Mouse (Mus musculus): ENCODE measurements around the gene Nr1d1. TPM values are rescaled to one million over a fixed set of nuclear protein-coding genes. Genes with fewer than 3 reads are reported as not detected.
A peak's percentile ranks its signal among the peaks of the same experiment; 100 is the strongest.
"Not testable (repeated sequence)": the region's sequence is repeated elsewhere in the genome, so short reads cannot be mapped to it uniquely, and the experiment has no call there.

Gene Nr1d1
- polyA plus RNA-seq, 1 experiment from 2014 or later, result 2.3 TPM

DNA sequence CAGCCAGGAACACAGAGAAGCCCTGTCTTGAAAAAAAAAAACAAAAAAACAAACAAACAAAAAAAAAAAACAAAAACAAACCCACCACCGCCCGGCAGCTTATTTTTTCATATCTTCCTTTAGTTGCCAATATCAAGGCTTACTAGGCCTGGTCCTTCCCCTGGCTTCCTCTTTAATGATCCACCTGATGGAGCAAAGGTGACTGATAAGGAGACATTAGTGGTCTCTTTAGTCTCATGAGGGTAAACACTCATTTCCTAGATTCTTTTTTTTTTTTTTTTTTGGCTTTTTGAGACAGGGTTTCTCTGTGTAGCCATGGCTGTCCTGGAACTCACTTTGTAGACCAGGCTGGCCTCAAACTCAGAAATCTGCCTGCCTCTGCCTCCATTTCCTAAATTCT lies 37.9 kb downstream of the Nr1d1 start:
- not testable (repeated sequence) for ATAC-seq (replicated peaks; ENCODE audit: low FRiP score); H3K27me3 ChIP-seq; H3K9ac ChIP-seq; H3K27ac ChIP-seq; H3K36me3 ChIP-seq; H3K9me3 ChIP-seq (replicated peaks); H3K4me2 ChIP-seq; H3K4me3 ChIP-seq (replicated peaks)
- H3K4me1 ChIP-seq, result peaks cover 19% of the 10 kb centered on the region
- WGBS, result 85% methylated on average over 2 of the region's 2 CpGs

DNA sequence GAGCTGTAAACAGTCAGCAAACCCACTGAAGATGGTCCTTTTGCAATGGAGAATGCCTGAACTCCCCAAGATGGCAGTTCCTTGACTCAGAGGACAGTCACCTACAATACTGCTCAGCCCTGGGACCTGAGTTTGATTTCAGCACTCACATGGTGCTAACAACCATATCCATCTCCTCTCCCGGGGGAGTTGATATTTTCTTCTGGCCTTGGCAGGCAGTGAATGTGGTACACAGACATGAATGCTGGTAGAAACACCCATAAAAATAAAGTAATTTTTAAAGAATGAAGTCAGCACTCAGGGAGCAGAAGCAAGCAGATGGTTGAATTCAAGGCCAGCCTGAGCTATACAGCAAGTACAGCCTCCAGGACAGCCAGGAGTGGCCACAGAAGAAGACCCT lies 39.0 kb downstream of the Nr1d1 start:
- H3K27me3 ChIP-seq, result no peaks in the 10 kb centered on the region
- no peaks in the 10 kb centered on the region for H3K36me3 ChIP-seq
- peaks cover 15% of the 10 kb centered on the region for H3K4me1 ChIP-seq
- 87% methylated on average over 1 of the region's 1 CpGs for WGBS
- peaks cover 5% of the 10 kb centered on the region for H3K9me3 ChIP-seq (replicated peaks)
- no peak overlapping the region for H3K4me2 ChIP-seq
- H3K4me3 ChIP-seq (replicated peaks), result no peak overlapping the region
- H3K9ac ChIP-seq, result no peak overlapping the region
- no peak overlapping the region for H3K27ac ChIP-seq
- no peak for ATAC-seq (replicated peaks; ENCODE audit: low FRiP score)

DNA sequence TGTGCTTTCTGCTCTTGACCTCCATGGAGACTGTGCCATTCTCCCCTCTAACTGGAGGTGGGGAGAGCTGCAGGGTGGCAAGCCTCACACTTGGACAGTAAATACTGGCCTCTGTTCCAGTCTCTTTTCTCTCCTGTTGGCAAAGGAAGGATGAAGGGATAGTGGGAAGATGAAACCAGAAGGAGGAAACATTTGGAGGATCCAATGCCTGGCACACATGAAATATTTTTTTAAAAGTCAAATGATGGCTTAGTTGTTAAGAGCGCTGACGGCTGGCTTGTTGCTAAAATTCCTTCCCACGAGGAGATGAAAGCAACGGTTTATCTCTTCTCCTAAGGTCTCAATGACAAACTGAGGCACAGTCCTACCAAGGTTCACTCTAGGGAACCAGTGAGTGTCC lies 40.0 kb downstream of the Nr1d1 start:
- Histone ChIP-seq H3K27ac (no peak overlapping the region), H3K9me3 (replicated peaks) (peaks cover 5% of the 10 kb centered on the region), H3K9ac (no peak overlapping the region), H3K4me1 (peaks cover 5% of the 10 kb centered on the region), H3K4me3 (replicated peaks) (no peak overlapping the region), H3K36me3 (no peaks in the 10 kb centered on the region), H3K27me3 (no peaks in the 10 kb centered on the region), H3K4me2 (no peak overlapping the region)
- ATAC-seq (replicated peaks; ENCODE audit: low FRiP score), result no peak
- WGBS, result 92% methylated on average over 4 of the region's 4 CpGs

DNA sequence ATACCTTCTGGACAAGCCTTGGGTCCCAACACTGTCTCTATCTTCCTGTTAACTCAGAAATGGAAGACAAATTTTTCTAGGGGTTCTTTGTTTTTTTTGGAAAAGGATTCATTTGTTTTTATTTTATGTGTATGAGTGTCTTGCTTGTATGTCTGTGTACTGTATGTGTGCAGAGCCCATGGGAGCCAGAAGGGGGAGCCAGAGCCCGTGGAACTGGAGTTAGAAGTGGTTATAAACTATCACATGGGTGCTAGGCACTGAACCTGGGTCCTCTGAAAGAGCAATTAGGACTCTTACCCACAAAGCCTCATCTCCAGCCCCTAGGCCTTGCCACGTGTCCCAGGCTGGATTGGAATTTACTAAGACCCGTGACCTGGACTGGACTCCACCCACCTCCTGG lies 41.1 kb downstream of the Nr1d1 start:
- ATAC-seq (replicated peaks; ENCODE audit: low FRiP score), result no peak
- Histone ChIP-seq H3K4me2 (no peak overlapping the region), H3K4me3 (replicated peaks) (no peak overlapping the region), H3K9ac (no peak overlapping the region), H3K27me3 (no peaks in the 10 kb centered on the region), H3K27ac (no peak overlapping the region), H3K36me3 (no peaks in the 10 kb centered on the region), H3K9me3 (replicated peaks) (peaks cover 5% of the 10 kb centered on the region), H3K4me1 (peaks cover 3% of the 10 kb centered on the region; the same call in 1 of the 2 replicates)
- 77% methylated on average over 3 of the region's 3 CpGs for WGBS

DNA sequence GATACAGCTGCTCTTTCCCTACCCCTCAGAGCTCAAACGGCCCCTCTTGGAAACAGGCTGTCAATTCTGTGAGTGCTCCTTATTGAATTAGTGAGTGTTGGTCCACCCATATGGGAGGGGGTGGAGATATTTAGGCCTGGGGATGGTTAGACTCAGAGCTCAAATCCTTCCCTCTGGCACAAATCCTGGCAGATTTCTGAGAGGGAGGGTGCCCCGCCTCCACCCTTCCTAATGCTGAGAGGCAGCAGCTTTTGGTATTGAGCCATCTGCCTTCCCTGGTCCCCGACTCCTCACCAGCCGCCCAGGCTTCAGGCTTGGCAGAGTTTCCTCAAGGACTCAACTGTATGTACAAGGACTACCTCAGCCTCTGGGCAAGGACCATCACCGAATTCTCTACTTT lies 44.0 kb downstream of the Nr1d1 start:
- Histone ChIP-seq H3K4me3 (replicated peaks) (no peak overlapping the region), H3K36me3 (peaks cover 13% of the 10 kb centered on the region), H3K9ac (no peak overlapping the region), H3K4me1 (peaks cover 11% of the 10 kb centered on the region), H3K9me3 (replicated peaks) (peaks cover 5% of the 10 kb centered on the region), H3K4me2 (no peak overlapping the region), H3K27ac (no peak overlapping the region), H3K27me3 (no peaks in the 10 kb centered on the region)
- whole genome bisulfite sequencing, result 56% methylated on average over 5 of the region's 5 CpGs
- ATAC-seq (replicated peaks; ENCODE audit: low FRiP score), result no peak

DNA sequence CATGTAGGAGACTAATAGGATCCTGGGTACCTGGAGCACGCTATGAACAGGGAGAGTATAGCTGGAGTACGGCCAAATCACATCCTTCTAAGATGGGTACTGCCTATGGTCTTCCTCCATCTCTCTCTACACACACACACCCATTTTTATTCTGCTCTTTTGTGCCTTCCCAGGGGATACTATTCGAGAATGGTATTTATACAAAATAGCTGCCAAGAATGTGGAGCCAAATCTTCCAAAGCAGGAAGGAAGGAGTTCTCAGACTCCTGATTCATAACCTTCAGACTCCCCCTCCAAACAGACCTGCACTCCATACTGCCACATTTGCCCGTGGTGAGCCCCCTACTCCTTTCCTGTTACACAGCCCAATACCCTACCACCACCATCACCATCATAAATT lies 44.4 kb downstream of the Nr1d1 start:
- 69% methylated on average over 4 of the region's 4 CpGs for WGBS
- Histone ChIP-seq H3K4me2 (no peak overlapping the region), H3K4me1 (peaks cover 11% of the 10 kb centered on the region), H3K9ac (no peak overlapping the region), H3K9me3 (replicated peaks) (peaks cover 5% of the 10 kb centered on the region), H3K27me3 (no peaks in the 10 kb centered on the region), H3K27ac (no peak overlapping the region), H3K36me3 (peaks cover 17% of the 10 kb centered on the region), H3K4me3 (replicated peaks) (no peak overlapping the region)
- ATAC-seq (replicated peaks; ENCODE audit: low FRiP score), result no peak

DNA sequence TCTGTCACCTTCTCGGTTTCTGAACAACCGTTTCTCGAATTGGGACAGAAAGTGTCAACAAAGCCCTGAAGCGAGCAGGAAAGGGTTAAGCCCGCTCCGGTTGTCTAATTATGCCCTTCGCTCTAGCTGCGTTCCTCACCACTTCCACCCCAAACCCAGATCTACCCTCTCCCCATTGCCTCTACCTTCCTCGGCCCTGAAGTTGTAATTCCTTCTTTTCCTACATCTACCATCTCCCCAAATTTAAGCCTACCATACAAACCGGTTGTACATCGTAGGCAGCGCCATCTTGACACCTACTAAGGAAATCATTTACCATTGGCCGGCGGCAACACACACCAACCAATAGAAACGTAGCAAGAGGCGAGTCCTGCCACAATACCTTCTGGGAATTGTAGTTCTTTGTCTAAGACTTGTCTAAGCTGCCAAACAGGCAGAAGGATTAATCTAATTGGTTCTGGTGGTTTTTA lies 46.0 kb downstream of the Nr1d1 start, which contains the start of gene Med24:
Gene Med24 (minus strand): TSS at position 317 of the 470 bp plus-strand sequence.
- peaks cover 11% of the 10 kb centered on the region for H3K4me1 ChIP-seq
- under 1% methylated on average over 16 of the region's 16 CpGs for WGBS
- peaks cover 30% of the 10 kb centered on the region for H3K36me3 ChIP-seq
- H3K4me2 ChIP-seq, result peak within 1 kb of the TSS; percentile 75
- H3K4me3 ChIP-seq (replicated peaks), result peak within 1 kb of the TSS; percentile 80
- H3K27me3 ChIP-seq, result no peaks in the 10 kb centered on the region
- H3K9ac ChIP-seq, result peak within 1 kb of the TSS; percentile 64
- H3K9me3 ChIP-seq (replicated peaks), result peaks cover 1% of the 10 kb centered on the region; the same call in 1 of the 2 replicates
- ATAC-seq (replicated peaks; ENCODE audit: low FRiP score), result peak; percentile 95
- H3K27ac ChIP-seq, result peak within 1 kb of the TSS; percentile 77

DNA sequence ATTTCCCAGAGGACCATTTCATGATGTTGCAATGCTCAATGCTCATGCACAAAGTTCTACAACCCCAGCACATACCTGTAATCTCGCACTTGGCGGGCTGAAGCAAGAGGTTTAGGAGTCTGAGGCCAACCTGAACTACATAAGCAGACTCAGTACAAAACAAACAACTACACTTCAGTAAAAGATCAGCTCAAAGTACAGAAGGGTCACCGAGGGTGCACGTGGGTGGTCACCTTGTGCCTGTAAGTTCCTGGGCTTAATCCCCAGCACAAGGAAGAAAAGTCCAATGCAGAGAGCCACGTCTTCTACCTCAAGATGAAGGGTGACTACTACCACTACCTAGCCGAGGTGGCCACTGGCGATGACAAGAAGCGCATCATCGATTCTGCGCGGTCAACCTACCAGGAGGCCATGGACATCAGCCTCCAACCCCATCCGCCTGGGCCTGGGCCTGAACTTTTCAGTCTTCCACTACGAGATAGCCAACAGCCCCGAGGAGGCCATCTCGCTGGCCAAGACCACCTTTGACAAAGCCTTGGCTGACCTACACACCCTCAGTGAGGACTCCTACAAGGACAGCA lies 49.1 kb downstream of the Nr1d1 start:
- no peak for ATAC-seq (replicated peaks; ENCODE audit: low FRiP score)
- Histone ChIP-seq H3K36me3 (peaks cover 40% of the 10 kb centered on the region), H3K4me3 (replicated peaks) (no peak overlapping the region), H3K9ac (no peak overlapping the region), H3K4me1 (peaks cover 20% of the 10 kb centered on the region), H3K9me3 (replicated peaks) (no peaks in the 10 kb centered on the region), H3K27ac (no peak overlapping the region), H3K4me2 (no peak overlapping the region), H3K27me3 (no peaks in the 10 kb centered on the region)
- 94% methylated on average over 15 of the region's 15 CpGs for WGBS

DNA sequence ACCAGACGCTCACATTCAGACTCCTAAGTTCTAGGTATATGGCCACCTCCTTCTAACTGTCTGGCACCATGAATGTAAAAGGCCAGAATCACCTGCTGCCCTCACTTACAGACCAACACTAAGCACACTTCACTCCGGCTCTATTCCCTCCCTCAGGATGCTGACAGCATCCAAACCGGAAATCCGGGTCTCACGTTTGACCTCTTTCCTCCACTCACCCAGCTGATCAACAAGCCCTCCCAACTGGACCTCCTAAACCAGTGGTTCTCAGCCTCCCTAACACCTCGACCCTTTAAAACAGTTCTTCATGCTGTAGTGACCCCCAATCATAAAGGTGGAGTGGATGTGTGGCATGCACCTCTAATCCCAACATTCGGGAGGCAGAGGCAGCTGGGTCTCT lies 52.0 kb downstream of the Nr1d1 start:
- Histone ChIP-seq H3K4me1 (peaks cover 16% of the 10 kb centered on the region), H3K36me3 (peaks cover 46% of the 10 kb centered on the region), H3K27me3 (no peaks in the 10 kb centered on the region), H3K9ac (no peak overlapping the region), H3K4me2 (no peak overlapping the region), H3K4me3 (replicated peaks) (no peak overlapping the region), H3K27ac (0 out of 2 replicates have a peak overlapping the region, but pooled peaks have one; percentile 7), H3K9me3 (replicated peaks) (no peaks in the 10 kb centered on the region)
- no peak for ATAC-seq (replicated peaks; ENCODE audit: low FRiP score)
- WGBS, result 74% methylated on average over 7 of the region's 7 CpGs

DNA sequence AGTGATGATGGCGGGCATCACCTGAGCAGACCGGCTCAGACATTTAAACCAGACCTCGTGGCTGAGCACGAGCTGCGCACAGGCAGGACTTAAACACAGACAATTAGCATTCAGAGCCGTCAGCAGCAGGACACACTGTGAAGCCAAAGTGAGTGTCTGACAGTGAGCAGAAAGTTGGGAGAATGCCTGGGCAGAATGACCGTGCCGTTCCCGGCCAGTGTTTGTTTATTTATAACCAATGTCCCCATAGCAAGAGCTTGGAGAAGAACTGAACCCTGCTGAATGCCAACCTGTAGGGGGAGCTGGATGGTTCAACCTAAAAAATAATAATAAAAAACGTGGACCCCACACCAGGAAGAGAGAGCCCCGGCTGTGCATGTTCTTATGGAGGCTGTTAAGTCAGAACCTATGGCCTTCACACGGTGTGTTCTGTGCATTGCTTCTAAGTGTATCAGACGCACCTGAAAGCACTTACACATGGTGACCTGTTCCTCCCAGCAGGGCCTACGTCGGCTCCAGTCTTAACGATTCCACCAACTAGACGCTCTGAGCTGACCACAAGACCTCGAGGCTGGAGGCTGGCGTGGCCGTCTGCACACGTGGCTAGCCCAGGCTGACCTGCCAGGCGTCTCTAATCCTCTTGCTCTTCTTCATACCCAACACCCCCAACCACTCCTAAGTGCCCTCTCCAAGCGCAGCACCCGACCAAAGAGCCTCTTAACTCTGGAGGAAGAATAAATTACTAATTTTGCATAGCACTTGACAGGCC lies 53.5 kb downstream of the Nr1d1 start:
- Histone ChIP-seq H3K27ac (0 out of 2 replicates have a peak overlapping the region, but pooled peaks have one; percentile 25), H3K36me3 (peaks cover 45% of the 10 kb centered on the region), H3K9ac (no peak overlapping the region), H3K27me3 (no peaks in the 10 kb centered on the region), H3K9me3 (replicated peaks) (no peaks in the 10 kb centered on the region), H3K4me1 (peaks cover 25% of the 10 kb centered on the region), H3K4me3 (replicated peaks) (no peak overlapping the region), H3K4me2 (no peak overlapping the region)
- 67% methylated on average over 24 of the region's 24 CpGs for WGBS
- ATAC-seq (replicated peaks; ENCODE audit: low FRiP score), result no peak

DNA sequence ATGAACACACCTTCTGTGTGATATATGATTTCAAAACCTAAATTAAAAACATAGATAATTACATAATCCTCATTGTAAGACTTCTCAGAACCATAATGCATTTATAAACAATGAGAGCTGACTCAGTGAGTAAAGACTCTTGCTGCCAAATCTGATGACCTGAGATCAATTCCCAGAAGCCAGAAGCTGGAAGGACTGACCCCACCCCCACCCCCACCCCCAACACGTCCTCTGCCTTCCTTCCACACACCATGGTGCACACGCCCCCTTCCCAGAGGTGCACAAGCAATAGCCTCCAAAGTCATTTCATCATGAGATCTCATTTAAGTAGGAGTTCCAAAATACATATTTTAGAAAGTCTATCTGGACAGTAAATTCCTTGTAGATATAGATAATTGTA lies 54.4 kb downstream of the Nr1d1 start:
- H3K9me3 ChIP-seq (replicated peaks), result no peaks in the 10 kb centered on the region
- H3K9ac ChIP-seq, result no peak overlapping the region
- H3K4me1 ChIP-seq, result peaks cover 33% of the 10 kb centered on the region
- no peak overlapping the region for H3K4me2 ChIP-seq
- no peak for ATAC-seq (replicated peaks; ENCODE audit: low FRiP score)
- H3K4me3 ChIP-seq (replicated peaks), result no peak overlapping the region
- H3K36me3 ChIP-seq, result peaks cover 50% of the 10 kb centered on the region
- 75% methylated on average over 2 of the region's 2 CpGs for WGBS
- H3K27me3 ChIP-seq, result no peaks in the 10 kb centered on the region
- no peak overlapping the region for H3K27ac ChIP-seq
